Mouse (Mus musculus): Measurements from ENCODE around the gene Ggnbp2.

DNA sequence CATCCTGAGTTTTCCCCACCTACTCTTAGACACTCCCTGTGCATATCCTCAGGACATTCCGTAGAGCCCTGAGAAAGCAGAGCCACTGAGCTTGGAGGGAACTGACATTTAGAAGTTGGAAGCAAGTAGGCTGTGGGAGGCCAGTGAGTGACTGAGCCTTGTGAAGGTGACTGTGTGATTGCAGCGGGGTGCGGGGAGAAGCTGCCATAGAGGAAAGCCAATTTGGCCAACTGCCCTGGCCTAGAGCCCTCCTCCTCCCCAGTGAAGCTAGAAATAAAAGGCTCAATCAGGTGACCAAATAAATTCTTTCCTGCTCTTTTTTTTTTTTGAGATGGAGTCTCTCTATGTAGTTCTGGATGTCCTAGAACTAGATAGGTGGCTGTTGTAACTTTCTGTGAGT is 44.4 kb downstream of the Ggnbp2 start:
- TF ChIP-seq CTCF (IDR thresholded peaks at IDR 0.05; ENCODE audit: low read depth) (no peak), EP300 (IDR thresholded peaks at IDR 0.05; ENCODE audit: low read depth) (no peak)
